Mouse (Mus musculus) thymus, adult 18-20 months (tissue): Measurements from ENCODE around the gene Rgs6.

ENCODE experiments used
- DNase-seq, 2 experiments: peaks; one replicate each; pipeline ENCODE4 v3.0.0; 2022; ENCODE audit warnings: mixed read lengths in 2 of 2

Rgs6 gene

DNA sequence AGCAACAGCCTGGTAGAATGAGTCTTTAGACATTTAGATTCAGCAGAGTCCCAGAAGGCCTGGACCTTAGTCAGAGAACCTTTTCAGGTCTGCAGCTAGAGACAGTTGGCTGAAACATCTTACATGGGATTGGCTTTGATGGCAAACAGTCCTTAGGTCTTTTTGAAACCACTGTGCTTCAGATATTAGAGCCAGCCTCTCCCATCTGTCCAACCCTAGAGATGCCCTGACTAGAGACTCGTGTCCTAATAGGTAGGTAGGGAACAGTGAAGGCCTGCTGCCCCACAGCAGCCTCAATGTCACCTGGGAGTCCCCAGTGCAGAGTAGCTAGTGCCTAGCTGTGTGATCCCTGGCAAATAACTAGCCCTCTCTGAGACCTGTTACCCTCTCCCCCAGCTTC, 555.5 kb downstream of the Rgs6 start:
- no peak for DNase-seq

DNA sequence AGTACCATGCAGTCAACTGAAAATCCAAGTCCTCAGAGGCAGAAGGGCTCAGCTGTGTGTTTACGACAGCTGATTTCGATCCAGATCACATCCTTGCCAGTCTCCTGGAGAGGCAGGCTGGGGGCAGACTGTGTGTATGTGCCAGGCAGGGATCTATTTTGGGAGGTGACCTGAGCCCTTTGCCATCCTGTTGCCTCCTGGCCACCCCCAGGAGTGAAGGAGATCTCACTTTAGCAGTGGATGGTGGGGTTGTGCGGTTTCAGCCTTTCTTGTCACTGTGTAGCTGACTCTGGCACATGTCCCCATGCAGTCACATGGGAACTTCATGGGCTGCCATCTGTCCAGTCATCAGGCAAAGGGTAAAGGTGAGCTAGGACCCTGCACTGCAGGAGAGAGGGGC, 557.0 kb downstream of the Rgs6 start:
- DNase-seq, result no peak

DNA sequence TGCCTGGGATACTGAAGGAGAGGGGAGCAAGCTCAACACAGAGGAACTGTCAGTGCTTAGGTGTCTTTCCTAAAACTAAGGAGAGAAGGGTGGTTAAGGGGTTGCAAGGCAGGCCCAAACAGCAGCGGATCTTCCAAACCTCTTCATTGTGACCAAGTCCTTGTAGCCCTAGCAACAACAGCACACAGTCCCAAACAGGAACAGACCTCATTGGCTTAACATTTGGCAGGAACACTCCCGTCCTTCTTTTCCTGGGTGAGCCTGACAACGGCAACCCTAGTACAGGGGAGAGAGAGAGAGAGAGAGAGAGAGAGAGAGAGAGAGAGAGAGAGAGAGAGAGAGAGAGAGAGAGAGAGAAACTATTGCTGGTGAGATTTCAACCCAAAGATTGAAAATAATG, 557.8 kb downstream of the Rgs6 start:
- DNase-seq, result no peak

DNA sequence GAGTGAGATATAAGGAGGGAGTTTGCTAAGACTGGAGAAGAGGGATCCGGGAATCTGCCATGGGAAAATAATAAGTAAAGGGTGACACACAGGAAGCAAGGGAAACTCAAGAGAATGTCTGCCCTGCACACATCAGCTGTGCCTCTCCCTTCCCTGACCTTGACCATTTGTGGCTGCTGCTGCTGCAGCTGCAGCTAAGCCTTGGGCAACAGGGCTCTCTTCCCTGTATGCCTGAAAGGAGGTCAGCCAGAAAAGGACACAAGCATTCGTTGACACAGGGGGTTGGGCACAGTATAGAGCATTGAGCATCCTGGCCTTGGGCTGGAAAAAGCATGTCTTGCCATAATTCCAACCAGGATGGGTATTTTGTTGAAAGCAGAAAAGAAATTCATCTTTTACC, 558.8 kb downstream of the Rgs6 start:
- no peak for DNase-seq

DNA sequence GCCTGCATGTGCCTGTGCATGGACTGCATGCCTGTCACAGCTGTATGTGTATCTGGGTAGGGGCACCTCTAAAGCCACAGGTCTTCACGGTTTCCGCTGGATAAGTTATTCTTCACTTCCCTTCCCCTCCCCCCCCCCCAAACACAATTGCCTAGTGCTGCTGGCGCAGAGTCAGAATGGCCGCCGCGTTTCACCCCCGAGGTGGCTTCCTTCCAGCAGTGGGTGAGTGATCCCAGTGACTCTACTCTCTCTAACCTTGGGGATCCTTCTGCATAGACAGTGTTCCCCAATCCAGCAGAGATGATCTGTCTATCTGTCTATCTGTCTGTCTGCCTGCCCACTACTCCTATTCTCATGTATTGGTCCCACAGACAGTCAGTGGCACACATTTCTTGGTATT, 561.9 kb downstream of the Rgs6 start:
- no peak for DNase-seq

DNA sequence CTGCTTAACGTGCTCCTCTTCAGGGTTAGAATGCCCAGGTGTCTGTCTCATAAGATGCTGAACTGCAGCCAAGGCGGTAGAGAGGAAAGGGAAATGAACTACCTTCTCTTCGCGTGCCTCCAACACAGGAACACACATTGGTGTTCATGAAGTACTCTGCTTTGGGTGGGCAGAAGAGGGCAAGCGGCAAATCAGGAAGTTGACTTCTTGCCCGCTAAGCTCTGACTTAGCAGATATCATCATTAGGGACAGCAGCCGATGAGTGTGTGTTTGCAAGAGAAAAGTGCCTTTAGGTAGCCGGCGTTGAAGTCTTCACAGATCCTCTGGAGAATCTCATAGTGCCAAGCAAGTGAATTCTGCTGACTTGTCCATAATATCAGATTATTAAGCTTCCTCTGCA, 562.7 kb downstream of the Rgs6 start:
- DNase-seq, result no peak

GRCm38 (mm10) chr12:83151474-83151873, 563.4 kb downstream of the Rgs6 start:
- no peak for DNase-seq

GRCm38 (mm10) chr12:83160211-83160610, 572.1 kb downstream of the Rgs6 start:
- DNase-seq, result no peak

GRCm38 (mm10) chr12:83160700-83161099, 572.6 kb downstream of the Rgs6 start:
- DNase-seq, result no peak

- DNase-seq, result no peak
These were observed 575.6 kb downstream of the Rgs6 start for GRCm38 (mm10) chr12:83163721-83164120.

DNA sequence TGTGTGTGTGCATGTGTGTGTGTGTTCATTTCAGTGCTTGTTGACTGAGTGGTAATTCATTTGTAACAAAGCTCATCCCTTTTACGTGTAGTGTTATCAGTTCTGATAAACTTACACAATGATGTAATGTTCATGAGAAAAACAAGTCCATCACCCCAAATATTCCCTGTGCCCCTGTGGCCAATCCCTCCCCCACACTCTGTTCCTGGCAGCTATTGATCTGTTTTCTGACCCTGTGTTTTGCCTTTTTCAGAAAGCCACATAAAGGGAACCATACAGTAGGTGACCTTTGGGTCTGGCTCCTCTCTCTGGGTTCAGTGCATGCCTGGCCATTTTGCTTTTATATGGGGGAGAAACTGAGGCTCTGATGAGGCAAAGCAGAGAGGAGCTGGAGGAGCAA, 577.0 kb downstream of the Rgs6 start:
- DNase-seq, result no peak

- no peak for DNase-seq
These were observed 580.2 kb downstream of the Rgs6 start for GRCm38 (mm10) chr12:83168310-83168709.

- no peak for DNase-seq
These were observed 581.6 kb downstream of the Rgs6 start for GRCm38 (mm10) chr12:83169495-83170209.

DNA sequence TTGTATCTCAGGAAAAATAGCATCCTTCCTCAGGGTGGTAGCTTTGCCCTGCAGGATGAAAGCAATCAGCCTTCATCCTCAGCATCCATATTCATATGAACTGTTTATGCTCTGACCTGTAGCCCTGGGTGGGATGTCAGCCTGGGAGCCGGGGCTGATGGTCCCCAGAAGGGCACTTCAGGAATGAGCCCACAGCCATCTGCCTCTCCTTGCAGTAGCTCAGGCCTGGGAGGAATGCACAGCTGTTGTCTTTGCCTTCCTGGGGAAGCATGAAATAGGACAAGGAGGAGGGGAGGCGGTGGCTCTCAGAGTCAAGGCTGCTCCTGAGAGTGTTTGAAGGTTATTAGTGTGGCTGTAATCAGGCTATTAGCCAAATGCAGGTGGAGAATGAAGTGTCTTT, 590.7 kb downstream of the Rgs6 start:
- DNase-seq, result no peak

GRCm38 (mm10) chr12:83179860-83180259, 591.8 kb downstream of the Rgs6 start:
- DNase-seq, result no peak

DNA sequence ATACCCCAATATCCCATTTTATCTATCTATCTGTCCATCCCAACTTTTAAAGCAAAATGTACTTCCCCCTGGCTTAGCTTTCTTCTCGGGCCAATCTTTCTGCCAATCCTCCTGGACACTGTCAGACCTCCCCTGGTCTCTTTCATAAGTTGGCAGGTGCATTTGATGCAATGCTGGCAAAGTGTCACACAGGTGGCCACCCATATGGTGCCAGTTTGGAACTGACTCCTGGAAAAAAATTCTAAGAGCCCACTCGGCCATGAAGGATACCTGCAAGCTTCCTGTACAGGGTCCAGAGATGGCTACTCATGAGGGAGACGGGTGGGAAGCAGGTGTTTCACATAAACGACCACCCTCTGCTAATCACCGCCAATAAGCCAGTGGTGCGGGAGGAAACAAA, 592.5 kb downstream of the Rgs6 start:
- no peak for DNase-seq

- no peak for DNase-seq
These were observed 613.6 kb downstream of the Rgs6 start for GRCm38 (mm10) chr12:83201674-83202073.

GRCm38 (mm10) chr12:83204361-83204760, 616.3 kb downstream of the Rgs6 start:
- DNase-seq, result no peak

DNA sequence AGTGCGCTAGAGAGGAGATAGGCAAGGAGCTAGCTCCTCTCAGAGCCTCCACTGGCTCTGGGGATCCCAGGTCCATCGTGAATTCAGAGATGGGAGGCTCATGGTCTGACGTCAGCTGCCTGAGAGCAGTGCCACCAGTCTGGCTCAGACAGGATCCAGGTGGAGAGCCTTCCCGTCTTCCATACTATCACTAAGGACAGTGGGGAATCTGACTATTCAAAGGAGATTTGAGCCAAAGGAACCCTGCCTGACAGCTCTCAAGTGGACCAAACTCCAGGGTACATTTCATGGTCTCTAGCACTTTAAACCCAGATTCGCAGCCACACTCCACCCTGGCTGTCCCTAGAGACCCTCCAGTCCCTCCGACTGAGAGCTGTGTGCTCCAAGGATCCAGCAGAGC, 618.8 kb downstream of the Rgs6 start:
- no peak for DNase-seq

DNA sequence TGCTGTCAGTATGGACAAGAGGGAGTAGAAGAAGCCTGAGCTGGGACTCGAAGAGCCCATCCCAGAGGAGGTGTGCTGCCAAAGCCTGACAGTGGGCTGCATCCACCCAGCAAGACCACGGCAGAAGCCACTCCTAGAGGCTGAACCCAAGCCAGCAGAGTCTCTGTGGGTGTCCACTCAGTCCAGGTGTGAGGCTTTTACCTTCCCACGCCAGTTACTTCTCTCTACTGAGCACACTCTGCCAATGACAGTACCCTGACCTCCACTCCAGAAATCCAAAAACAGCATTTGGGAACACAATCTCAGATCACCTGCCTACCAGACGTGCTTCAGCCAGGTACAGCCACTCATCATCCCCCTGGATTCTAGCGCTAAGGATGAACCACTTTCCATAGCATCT, 619.4 kb downstream of the Rgs6 start:
- DNase-seq, result no peak

DNA sequence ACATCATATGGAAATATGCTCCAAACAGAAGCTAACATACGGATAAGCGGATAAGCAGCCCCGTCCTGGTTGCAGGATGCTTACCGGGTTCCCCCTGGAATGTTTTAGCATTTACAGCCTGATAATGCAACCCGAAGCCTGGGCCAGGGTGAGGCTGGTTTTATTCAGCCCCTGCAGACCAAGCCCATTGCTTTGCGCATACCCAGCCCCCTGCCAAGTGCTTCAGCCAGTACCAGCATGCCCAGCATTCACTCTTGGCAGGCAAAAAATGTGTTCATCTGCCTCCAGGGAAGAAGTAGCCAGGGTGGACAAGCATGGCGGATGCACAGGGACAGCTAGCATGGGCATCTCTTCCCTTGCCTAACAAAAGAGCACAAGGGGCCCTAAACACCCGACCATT, 619.9 kb downstream of the Rgs6 start:
- no peak for DNase-seq

DNA sequence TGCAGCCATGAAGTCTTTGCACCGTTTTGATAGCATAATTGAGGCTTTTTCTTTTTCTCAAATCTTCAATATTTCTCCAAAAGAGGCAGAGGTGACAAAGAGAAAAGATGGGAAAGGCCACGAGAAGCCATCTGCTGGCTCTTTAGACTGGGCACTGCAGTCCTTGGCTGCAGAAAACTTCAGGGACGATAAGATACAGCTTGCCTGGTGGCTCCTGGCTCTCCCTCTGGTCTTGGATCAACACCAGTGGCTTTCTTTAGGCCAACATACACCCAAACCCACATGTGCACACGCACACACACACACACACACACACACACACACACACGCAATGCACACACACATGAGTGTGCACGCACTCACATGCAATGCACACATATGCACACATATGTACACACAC, 620.7 kb downstream of the Rgs6 start:
- no peak for DNase-seq

DNA sequence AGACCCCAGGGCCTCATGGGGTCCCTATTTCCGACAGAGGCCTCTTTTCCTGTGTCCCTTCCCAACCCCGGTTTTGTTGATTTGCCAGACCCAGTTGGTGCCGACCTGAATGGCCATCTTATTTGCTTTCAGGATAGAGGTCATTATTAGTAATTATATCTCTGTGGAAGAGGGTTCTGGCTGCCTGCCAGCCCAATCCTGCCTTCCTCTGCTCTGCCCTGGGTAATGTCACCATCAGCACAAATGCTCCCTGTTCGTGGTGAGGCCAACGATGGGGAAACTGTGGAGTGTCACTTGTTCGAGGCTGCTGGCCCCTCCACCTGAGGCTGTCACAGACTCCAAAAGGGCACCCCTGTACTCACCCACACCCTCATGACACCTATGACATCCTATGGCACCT, 621.4 kb downstream of the Rgs6 start:
- DNase-seq, result no peak

DNA sequence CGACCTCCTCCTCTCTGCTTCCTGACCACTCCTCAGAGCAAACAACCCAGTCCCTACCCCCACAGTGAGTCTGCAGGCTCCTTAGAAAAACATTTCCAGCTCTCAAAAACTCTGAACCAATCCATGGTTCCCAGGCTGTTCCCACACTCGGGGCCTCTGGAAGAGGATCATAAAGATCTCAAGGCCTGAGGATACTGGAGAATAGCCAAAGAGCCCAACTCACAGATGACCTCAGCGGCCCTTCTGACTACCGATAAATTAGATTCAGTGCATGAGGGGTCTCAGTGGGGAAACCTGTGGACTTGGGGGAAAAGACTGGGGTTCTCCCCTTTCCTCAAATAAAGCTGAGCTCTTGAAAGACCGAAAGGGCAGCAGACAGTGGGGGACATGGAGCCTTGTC, 622.2 kb downstream of the Rgs6 start:
- DNase-seq, result no peak

GRCm38 (mm10) chr12:83210735-83211134, 622.6 kb downstream of the Rgs6 start:
- DNase-seq, result no peak
